Mouse (Mus musculus): ENCODE results near the gene Acadl.

DNA sequence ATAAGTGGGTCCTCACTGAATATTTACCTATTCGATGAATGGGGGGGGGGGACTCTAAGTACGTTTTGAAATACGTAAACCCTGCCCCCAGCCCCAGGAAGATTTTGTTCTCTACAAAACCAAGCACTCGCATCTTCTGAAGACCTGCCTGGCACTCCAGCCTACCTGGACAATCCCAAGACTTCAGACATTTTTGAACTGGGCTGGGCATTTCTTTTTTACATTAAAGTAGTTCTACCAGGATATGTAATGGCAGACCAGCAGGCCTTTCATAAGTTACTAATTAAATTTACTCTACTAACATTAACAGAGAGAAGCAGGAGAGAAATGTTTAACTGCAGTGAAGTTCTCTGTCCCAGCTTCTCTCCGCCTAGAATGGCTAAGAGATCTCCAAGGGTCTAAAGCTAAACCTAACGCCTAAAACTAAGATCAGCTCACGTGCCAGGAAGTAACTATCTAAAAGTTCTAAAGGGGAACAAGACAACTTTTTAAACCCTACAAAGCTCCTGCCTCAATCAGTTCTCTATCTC lies 30.4 kb downstream of the Acadl start:
- no peak for TF ChIP-seq CTCF (IDR thresholded peaks at IDR 0.05; ENCODE audit: insufficient read depth, low read length)
- no peak for TF ChIP-seq POLR2A (IDR thresholded peaks at IDR 0.05; ENCODE audit: borderline replicate concordance, extremely low read depth, low read depth, low read length)

Measured in lung, adult 2 months (tissue).